Mouse (Mus musculus) heart, embryonic 11.5 days (tissue): ENCODE measurements around the gene Sertad3. TPM values are rescaled to one million over a fixed set of nuclear protein-coding genes. Genes with fewer than 3 reads are reported as not detected.

ENCODE experiments used
- ATAC-seq: fragments of 200-750 bp; cut with Nextera tagmentation; replicated peaks from 2 replicates; pipeline ENCODE4 v1.8.0; 2017; ENCODE audit warnings: moderate library complexity; ENCODE audit not compliant: insufficient number of reproducible peaks, low FRiP score, low TSS enrichment
- H3K27ac ChIP-seq: fragments of 300-500 bp; sonication (generic); 2 replicates; pipeline ENCODE4 v1.5.1; 2014; ENCODE audit warnings: mild to moderate bottlenecking, low read depth, low read length
- H3K27me3 ChIP-seq: fragments of 300-500 bp; sonication (generic); 2 replicates; pipeline ENCODE4 v1.6.1; 2014; ENCODE audit warnings: mild to moderate bottlenecking, low read length, mixed read lengths; ENCODE audit not compliant: control insufficient read depth, insufficient read depth
- H3K36me3 ChIP-seq: fragments of 300-500 bp; sonication (generic); 2 replicates; pipeline ENCODE4 v1.6.1; 2014; ENCODE audit warnings: mild to moderate bottlenecking, low read length, moderate library complexity, mixed read lengths; ENCODE audit not compliant: control insufficient read depth, insufficient read depth
- H3K4me1 ChIP-seq: fragments of 300-500 bp; sonication (generic); 2 replicates; pipeline ENCODE4 v1.6.1; 2014; ENCODE audit warnings: low read length; ENCODE audit not compliant: control insufficient read depth, insufficient read depth
- H3K4me2 ChIP-seq: fragments of 300-500 bp; sonication (generic); 2 replicates; pipeline ENCODE4 v1.6.1; 2014; ENCODE audit warnings: mild to moderate bottlenecking, moderate library complexity
- H3K4me3 ChIP-seq: fragments of 300-500 bp; sonication (generic); 2 replicates; pipeline ENCODE4 v1.5.1; 2014; ENCODE audit warnings: low read depth, low read length
- H3K9ac ChIP-seq: fragments of 300-500 bp; sonication (generic); 2 replicates; pipeline ENCODE4 v1.6.1; 2014; ENCODE audit warnings: mild to moderate bottlenecking, low read depth, low read length, moderate library complexity
- H3K9me3 ChIP-seq: fragments of 300-500 bp; sonication (generic); replicated peaks from 2 replicates; pipeline ENCODE4 v1.6.1; 2016; ENCODE audit warnings: low read length; ENCODE audit not compliant: control insufficient read depth
- WGBS: fragments of 180-500 bp; shearing (Covaris S2); extraction: QIAGEN DNeasy Blood & Tissue Kit; methylation state at CpG from one replicate; pipeline ENCODE4 v1.1.7; 2014; ENCODE audit not compliant: insufficient replicate concordance; 5-methylcytosine and 5-hydroxymethylcytosine counted together
- polyA plus RNA-seq: library from polyadenylated mRNA; unstranded; fragments of >200 nt; fragmentation: Nextera tagmentation; extraction: Ambion mirVana; gene quantifications from 2 replicates; pipeline ENCODE4 v1.2.1, GENCODE M21; 2014

The Sertad3 gene
- polyA plus RNA-seq, 1 experiment from 2014 or later = 19.9 TPM

- Histone ChIP-seq H3K4me3 (no peak overlapping the region), H3K27ac (no peak overlapping the region), H3K4me1 (peaks cover 7% of the 10 kb centered on the region; the same call in 1 of the 2 replicates), H3K27me3 (no peaks in the 10 kb centered on the region), H3K4me2 (no peak overlapping the region), H3K36me3 (peaks cover 3% of the 10 kb centered on the region; the same call in 1 of the 2 replicates), H3K9me3 (no peaks in the 10 kb centered on the region), H3K9ac (peak overlapping the region; percentile 30; the same call in 1 of the 2 replicates)
- ATAC-seq = 0 out of 2 replicates have a peak, but pooled peaks have one; percentile 32
- WGBS = 22% methylated on average over 10 of the region's 10 CpGs
These were observed 52.7 kb downstream of the Sertad3 start for GRCm38 (mm10) chr7:27526039-27526827.

Other genes starting within 250 kb of the Sertad3 start
- gene Itpkc, start 245.1 kb upstream of the Sertad3 start, polyA plus RNA-seq = 2.8 and 3.2 TPM in 2 replicates
- gene Coq8b, start 240.7 kb upstream of the Sertad3 start, polyA plus RNA-seq = 9.1 and 10.6 TPM in 2 replicates
- gene Numbl, start 215.3 kb upstream of the Sertad3 start, polyA plus RNA-seq = 3.4 and 4.6 TPM in 2 replicates
- gene Ltbp4, start 136.1 kb upstream of the Sertad3 start, polyA plus RNA-seq = 28.9 and 31.5 TPM in 2 replicates
- 33.3 and 34.1 TPM in 2 replicates for gene Shkbp1, start 117.7 kb upstream of the Sertad3 start, polyA plus RNA-seq
- 1.6 and 2.1 TPM in 2 replicates for gene Gm20479, start 116.3 kb upstream of the Sertad3 start, polyA plus RNA-seq
- 0.23 and 0.30 TPM in 2 replicates for gene Sptbn4, start 26.1 kb upstream of the Sertad3 start, polyA plus RNA-seq
- gene Blvrb, start 25.8 kb upstream of the Sertad3 start, polyA plus RNA-seq = 106 and 121 TPM in 2 replicates
- 37.5 and 38.8 TPM in 2 replicates for gene Sertad1, start 13.1 kb downstream of the Sertad3 start, polyA plus RNA-seq
- 0.76 and 0.96 TPM in 2 replicates for gene Prx, start 25.6 kb downstream of the Sertad3 start, polyA plus RNA-seq
- gene Hipk4, start 49.5 kb downstream of the Sertad3 start, polyA plus RNA-seq = 0.44 and 0.57 TPM in 2 replicates
- 59.5 and 64.2 TPM in 2 replicates for gene Pld3, start 79.5 kb downstream of the Sertad3 start, polyA plus RNA-seq
- gene 2310022A10Rik, start 79.5 kb downstream of the Sertad3 start, polyA plus RNA-seq = 22.5 and 29.3 TPM in 2 replicates
- 72.1 and 78.0 TPM in 2 replicates for gene Akt2, start 117.8 kb downstream of the Sertad3 start, polyA plus RNA-seq
- gene Ttc9b, start 180.1 kb downstream of the Sertad3 start, polyA plus RNA-seq = not detected in 2 replicates
- gene Map3k10, start 200.8 kb downstream of the Sertad3 start, polyA plus RNA-seq = 3.0 and 3.6 TPM in 2 replicates
- gene Zfp607b, start 215.6 kb downstream of the Sertad3 start, polyA plus RNA-seq = 1.7 and 3.1 TPM in 2 replicates